Mouse (Mus musculus) fat pad, adult 2 months (tissue): ENCODE data around the gene C130026I21Rik.

Experiments used
- DNase-seq: peaks from one replicate; pipeline ENCODE4 v3.0.0-alpha.2; 2011; ENCODE audit warnings: low read depth, low spot score; ENCODE audit errors: extremely low read depth

C130026I21Rik gene

GRCm38 (mm10) chr1:84943549-84943948 lies 326.8 kb downstream of the C130026I21Rik start:
- no peak for DNase-seq
